Mouse (Mus musculus) R1 (cell line): ENCODE data around the gene Depdc5.
A peak's percentile ranks its signal among the peaks of the same experiment; 100 is the strongest.

ENCODE experiments used
- DNase-seq: peaks from one replicate; pipeline ENCODE4 v3.0.0-alpha.2; 2018; ENCODE audit warnings: low read depth, low spot score

The Depdc5 gene

GRCm38 (mm10) chr5:32998783-32999182 is 135.3 kb downstream of the Depdc5 start:
- no peak for DNase-seq

- DNase-seq, result no peak
Observed at GRCm38 (mm10) chr5:33001111-33001510, 137.6 kb downstream of the Depdc5 start.

GRCm38 (mm10) chr5:33002781-33003180 is 139.3 kb downstream of the Depdc5 start:
- no peak for DNase-seq

- DNase-seq, result no peak
Observed at GRCm38 (mm10) chr5:33003500-33003899, 140.0 kb downstream of the Depdc5 start.

- DNase-seq, result no peak
Observed at GRCm38 (mm10) chr5:33004110-33004509, 140.6 kb downstream of the Depdc5 start.

GRCm38 (mm10) chr5:33005442-33006145 is 142.1 kb downstream of the Depdc5 start:
- DNase-seq, result peak; percentile 34

GRCm38 (mm10) chr5:33006670-33007069 is 143.2 kb downstream of the Depdc5 start:
- DNase-seq, result no peak

- no peak for DNase-seq
Observed at GRCm38 (mm10) chr5:33007371-33007770, 143.9 kb downstream of the Depdc5 start.

GRCm38 (mm10) chr5:33009301-33009700 is 145.8 kb downstream of the Depdc5 start:
- DNase-seq, result peak; percentile 44

- no peak for DNase-seq
Observed at GRCm38 (mm10) chr5:33009818-33010812, 146.6 kb downstream of the Depdc5 start.

- DNase-seq, result peak; percentile 41
Observed at GRCm38 (mm10) chr5:33011132-33012106, 147.9 kb downstream of the Depdc5 start.

GRCm38 (mm10) chr5:33014096-33014495 is 150.6 kb downstream of the Depdc5 start:
- DNase-seq, result no peak

GRCm38 (mm10) chr5:33015579-33015978 is 152.1 kb downstream of the Depdc5 start:
- no peak for DNase-seq

- DNase-seq, result no peak
Observed at GRCm38 (mm10) chr5:33018189-33018560, 154.7 kb downstream of the Depdc5 start.

GRCm38 (mm10) chr5:33018561-33019425 is 155.3 kb downstream of the Depdc5 start, which contains the start of gene Ywhah:
TSS of gene Ywhah (plus strand) at chr5:33018816.
- peak; percentile 96 for DNase-seq

- peak; percentile 77 for DNase-seq
Observed at GRCm38 (mm10) chr5:33019426-33019821, 155.9 kb downstream of the Depdc5 start.

GRCm38 (mm10) chr5:33021622-33022021 is 158.1 kb downstream of the Depdc5 start:
- peak; percentile 44 for DNase-seq

GRCm38 (mm10) chr5:33023337-33023736 is 159.8 kb downstream of the Depdc5 start:
- DNase-seq, result no peak

- DNase-seq, result no peak
Observed at GRCm38 (mm10) chr5:33024474-33024873, 161.0 kb downstream of the Depdc5 start.

- DNase-seq, result no peak
Observed at GRCm38 (mm10) chr5:33028656-33029055, 165.2 kb downstream of the Depdc5 start.
